Mouse (Mus musculus) embryo, embryonic 9.5 days (tissue): Measurements from ENCODE around the gene Mdga1.

Experiments used
- DNase-seq: peaks from one replicate; pipeline ENCODE4 v3.0.0-alpha.2; 2017; ENCODE audit errors: extremely low spot score

The Mdga1 gene

GRCm38 (mm10) chr17:29844949-29845348, 124.9 kb downstream of the Mdga1 start:
- no peak for DNase-seq

- no peak for DNase-seq
These were observed 126.3 kb downstream of the Mdga1 start for GRCm38 (mm10) chr17:29843419-29844162.

GRCm38 (mm10) chr17:29841781-29842690, 127.9 kb downstream of the Mdga1 start:
- peak; percentile 54 for DNase-seq

- no peak for DNase-seq
These were observed 131.9 kb downstream of the Mdga1 start for GRCm38 (mm10) chr17:29838029-29838428.

- no peak for DNase-seq
These were observed 132.4 kb downstream of the Mdga1 start for GRCm38 (mm10) chr17:29837441-29837840.

- no peak for DNase-seq
These were observed 135.1 kb downstream of the Mdga1 start for GRCm38 (mm10) chr17:29834768-29835167.

- no peak for DNase-seq
These were observed 135.6 kb downstream of the Mdga1 start for GRCm38 (mm10) chr17:29834333-29834732.

- no peak for DNase-seq
These were observed 138.2 kb downstream of the Mdga1 start for GRCm38 (mm10) chr17:29831696-29832095.

- no peak for DNase-seq
These were observed 140.8 kb downstream of the Mdga1 start for GRCm38 (mm10) chr17:29829136-29829535.

GRCm38 (mm10) chr17:29827602-29828001, 142.3 kb downstream of the Mdga1 start:
- no peak for DNase-seq

GRCm38 (mm10) chr17:29824512-29825120, 145.3 kb downstream of the Mdga1 start:
- no peak for DNase-seq

GRCm38 (mm10) chr17:29824208-29824509, 145.7 kb downstream of the Mdga1 start:
- DNase-seq, result no peak

GRCm38 (mm10) chr17:29823439-29824207, 146.3 kb downstream of the Mdga1 start:
- DNase-seq, result no peak

GRCm38 (mm10) chr17:29819608-29820007, 150.3 kb downstream of the Mdga1 start:
- no peak for DNase-seq

GRCm38 (mm10) chr17:29818989-29819388, 150.9 kb downstream of the Mdga1 start:
- no peak for DNase-seq

- DNase-seq, result no peak
These were observed 151.5 kb downstream of the Mdga1 start for GRCm38 (mm10) chr17:29818264-29818945.

GRCm38 (mm10) chr17:29814758-29815157, 155.1 kb downstream of the Mdga1 start:
- no peak for DNase-seq

- no peak for DNase-seq
These were observed 156.6 kb downstream of the Mdga1 start for GRCm38 (mm10) chr17:29813328-29813727.

- no peak for DNase-seq
These were observed 166.3 kb downstream of the Mdga1 start for GRCm38 (mm10) chr17:29803545-29803944.

- peak; percentile 59 for DNase-seq
These were observed 168.5 kb downstream of the Mdga1 start for GRCm38 (mm10) chr17:29801358-29801757.

GRCm38 (mm10) chr17:29800096-29800455, 169.8 kb downstream of the Mdga1 start:
- no peak for DNase-seq
